Mouse (Mus musculus) embryo, embryonic 11.5 days (tissue): ENCODE measurements around the gene Fdx1.

Experiments used
- DNase-seq: peaks from one replicate; pipeline ENCODE4 v3.0.0-alpha.2; 2012; ENCODE audit warnings: low read depth, low spot score

The Fdx1 gene

DNA sequence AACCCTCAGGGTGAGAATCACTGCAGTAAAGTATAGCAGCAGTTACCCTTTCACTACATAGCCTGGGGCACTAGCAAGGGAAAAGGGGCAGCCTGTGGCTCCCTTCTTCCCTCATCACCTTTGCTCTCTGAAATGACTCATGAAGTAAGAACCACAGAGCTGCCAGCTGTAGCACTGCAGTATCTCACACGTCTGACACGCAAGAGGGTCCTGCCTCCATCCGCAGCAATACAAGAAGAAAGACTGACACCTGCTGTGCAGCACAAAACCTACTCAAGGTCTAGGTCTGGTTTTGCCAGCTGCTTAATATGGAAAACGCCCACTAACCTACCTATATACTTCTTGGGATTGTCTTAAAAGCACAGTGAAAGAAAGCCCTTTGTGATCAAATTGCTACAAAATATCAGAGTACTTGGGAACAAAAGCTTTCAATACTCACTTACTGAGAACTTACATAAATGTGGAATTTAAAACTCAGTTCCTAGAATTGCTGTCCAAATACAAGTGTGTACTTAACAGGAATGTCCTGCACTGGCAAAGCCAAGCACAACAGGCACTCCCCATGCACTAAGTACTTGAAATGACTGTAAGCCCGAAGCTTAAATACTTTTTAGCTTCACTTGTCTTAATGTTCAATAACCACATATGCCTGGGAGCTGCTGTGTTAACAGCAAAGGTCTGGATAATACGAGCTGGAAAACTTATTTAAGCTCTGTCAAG is 2.0 kb downstream of the Fdx1 start:
- DNase-seq, result no peak

- DNase-seq, result no peak
These were observed 3.0 kb downstream of the Fdx1 start for GRCm38 (mm10) chr9:51960331-51960730.

GRCm38 (mm10) chr9:51958981-51959380 is 4.4 kb downstream of the Fdx1 start:
- no peak for DNase-seq

GRCm38 (mm10) chr9:51957025-51957424 is 6.3 kb downstream of the Fdx1 start:
- DNase-seq, result no peak

- no peak for DNase-seq
These were observed 6.9 kb downstream of the Fdx1 start for GRCm38 (mm10) chr9:51956484-51956883.

GRCm38 (mm10) chr9:51951337-51951736 is 12.0 kb downstream of the Fdx1 start:
- DNase-seq, result no peak

DNA sequence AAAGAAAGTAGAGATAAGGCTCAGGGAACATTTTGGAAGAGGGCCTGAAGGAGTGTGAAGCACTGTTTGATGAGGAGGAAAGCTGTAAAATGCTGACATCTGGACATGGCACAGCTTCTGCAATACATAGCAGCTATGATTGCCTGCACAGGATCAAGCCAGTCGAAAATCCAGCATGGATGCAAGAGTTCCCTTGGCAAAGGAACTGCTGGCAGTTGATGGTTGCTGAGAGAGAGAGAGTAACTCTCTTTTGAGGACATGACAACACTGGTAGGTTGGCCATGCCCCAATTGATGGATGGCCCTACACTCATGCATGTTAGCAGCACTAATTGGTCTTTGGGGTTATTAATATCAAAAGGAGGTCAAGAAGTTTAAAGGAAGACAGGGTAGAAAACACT is 12.7 kb downstream of the Fdx1 start:
- DNase-seq, result no peak

- no peak for DNase-seq
These were observed 13.1 kb downstream of the Fdx1 start for GRCm38 (mm10) chr9:51950225-51950624.

DNA sequence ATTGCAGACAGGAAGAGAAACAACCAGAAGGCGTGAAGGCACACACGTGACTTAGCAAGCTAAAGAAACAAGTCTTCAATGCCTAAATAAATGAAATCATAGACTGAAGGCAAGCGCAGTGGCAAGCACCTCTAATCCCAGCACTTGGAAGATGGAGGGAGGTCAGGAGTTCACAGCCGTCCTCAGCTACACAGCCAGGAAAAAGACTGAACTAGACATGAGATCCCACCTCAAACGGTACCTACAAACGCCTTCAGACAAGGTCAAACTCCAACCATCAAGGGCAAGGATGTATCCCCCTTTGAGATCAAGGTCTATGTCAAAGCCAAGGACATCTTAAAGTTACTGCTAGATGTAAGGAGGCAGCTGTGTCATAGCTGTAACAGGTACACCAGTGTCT is 19.4 kb downstream of the Fdx1 start:
- DNase-seq, result no peak

DNA sequence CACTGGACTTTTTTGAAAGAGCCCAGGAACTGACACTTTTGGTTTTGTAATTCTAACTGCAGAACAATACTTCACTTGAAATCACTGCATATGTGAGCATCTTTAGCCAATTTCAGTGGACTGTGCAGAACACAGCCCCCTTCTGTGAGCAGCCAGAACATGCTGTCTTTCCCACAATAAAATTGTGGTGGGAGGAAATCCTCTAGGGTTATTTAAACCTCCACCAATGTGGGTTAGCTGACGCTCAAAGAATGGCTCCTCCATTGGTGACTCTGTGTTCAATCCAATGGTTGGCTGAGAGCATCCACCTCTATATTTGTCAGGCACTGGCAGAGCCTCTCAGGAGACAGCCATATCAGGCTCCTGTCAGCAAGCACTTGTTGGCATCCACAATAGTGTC is 28.7 kb downstream of the Fdx1 start:
- DNase-seq, result no peak

GRCm38 (mm10) chr9:51931997-51932396 is 31.4 kb downstream of the Fdx1 start:
- no peak for DNase-seq

- DNase-seq, result no peak
These were observed 32.2 kb downstream of the Fdx1 start for GRCm38 (mm10) chr9:51931054-51931690.

- no peak for DNase-seq
These were observed 33.4 kb downstream of the Fdx1 start for GRCm38 (mm10) chr9:51929972-51930371.

DNA sequence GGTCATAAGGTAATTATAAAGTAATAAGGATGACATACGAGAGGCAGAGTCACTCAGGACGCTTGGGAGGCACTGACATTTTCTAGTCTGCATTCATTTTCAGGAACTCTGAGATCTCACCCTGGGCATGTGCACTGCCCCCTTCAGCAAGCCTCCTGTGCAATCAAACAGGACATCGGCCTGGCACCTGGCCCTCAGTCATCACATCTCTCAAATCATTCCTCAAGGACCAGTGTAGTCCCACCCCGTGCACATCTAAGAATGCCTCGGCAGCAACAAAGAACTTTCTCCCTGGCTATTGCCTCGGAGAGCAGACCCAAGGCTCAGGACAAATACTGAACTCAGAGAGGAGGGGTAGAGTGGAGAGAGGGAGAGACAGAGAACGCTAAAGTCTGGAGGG is 34.7 kb downstream of the Fdx1 start:
- DNase-seq, result no peak

DNA sequence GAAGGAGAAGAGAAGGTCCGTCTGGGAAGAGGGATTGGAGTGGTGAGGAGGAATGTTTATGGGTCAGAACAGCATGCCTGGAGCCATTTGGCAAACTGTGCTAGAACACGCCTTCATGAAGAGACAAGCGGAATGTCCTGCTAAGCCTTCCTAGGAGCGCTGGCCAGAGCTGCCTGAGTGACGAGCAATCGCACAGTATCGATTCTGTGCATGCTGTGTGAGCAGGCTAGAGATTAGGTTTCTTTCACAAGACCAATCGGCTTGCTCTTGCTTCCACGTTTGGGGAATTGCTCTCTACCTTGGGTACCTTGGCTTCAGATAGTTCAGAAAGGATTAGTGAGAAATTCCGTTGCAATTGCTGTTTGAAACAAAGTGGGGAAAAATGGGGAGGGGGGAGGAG is 35.2 kb downstream of the Fdx1 start:
- peak; percentile 11 for DNase-seq

GRCm38 (mm10) chr9:51927680-51928079 is 35.7 kb downstream of the Fdx1 start:
- peak; percentile 13 for DNase-seq

DNA sequence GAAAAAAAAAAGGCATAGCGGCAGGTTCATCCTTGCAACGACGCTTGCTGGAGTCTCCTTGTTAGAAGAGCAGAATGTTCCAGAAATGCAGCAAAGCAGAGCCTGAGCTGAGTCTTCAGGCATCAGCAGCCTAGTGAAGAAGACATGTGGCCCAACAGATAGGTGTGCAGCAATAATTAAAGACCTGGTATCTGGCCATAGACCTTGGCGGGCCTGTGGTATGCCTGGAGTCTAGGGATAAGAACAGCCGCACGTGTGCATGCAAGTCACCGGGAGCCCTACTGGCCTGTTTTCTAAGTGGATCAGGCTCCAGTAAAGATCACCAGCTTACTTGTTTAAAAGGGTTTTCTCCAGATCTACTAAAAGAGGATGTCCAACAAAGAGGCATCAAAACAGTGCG is 36.7 kb downstream of the Fdx1 start:
- no peak for DNase-seq

GRCm38 (mm10) chr9:51924551-51925081 is 38.7 kb downstream of the Fdx1 start:
- no peak for DNase-seq

DNA sequence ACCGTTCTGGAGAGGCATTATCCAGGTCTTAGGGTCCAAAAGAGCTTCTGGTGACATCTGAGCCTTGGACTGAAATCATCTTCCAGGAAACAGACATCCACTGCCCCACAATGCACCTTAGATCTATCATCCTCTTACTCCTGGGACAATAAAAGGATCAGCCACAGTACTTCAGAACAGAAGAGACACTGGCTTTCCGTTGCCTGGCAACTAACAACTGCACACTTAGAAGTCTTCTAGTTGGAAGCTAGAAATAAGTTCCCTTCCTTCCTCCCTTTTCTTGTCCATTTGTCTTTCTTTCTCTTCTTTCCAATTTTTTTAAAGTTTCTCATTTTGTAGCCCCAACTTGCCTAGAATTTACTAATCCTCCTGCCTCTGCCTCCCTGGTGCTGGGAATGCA is 40.6 kb downstream of the Fdx1 start:
- no peak for DNase-seq

GRCm38 (mm10) chr9:51915580-51915979 is 47.8 kb downstream of the Fdx1 start:
- DNase-seq, result no peak

DNA sequence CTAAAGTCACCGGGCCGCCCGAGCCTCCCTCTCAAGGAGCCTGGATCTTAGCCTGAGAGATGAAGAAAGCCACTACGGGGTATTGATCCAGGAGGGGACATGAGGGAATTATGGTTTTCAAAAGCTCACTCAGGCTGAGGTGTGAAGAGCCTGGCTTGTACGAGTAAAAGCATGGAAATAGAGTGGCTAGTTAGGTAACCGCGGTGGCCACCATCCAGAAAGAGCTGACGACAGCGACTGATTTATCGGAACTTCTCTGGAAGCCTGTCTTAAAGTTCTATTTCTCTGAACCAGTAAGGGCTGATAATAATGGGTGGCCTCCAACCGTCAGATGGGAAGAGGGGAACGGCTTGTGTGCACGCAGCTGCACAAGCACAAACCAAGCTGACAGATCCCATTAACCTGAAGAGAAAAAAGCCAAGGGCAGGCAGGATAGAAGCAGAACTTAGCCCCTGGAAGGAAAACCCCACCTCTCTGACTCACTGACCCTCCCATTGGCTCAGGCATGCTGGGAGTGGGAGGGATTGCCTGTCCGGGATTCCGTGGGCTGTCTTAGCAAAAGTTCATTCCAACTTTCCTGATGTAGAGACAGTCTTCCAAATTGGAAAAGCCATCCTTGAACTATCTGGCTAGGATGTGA is 48.8 kb downstream of the Fdx1 start:
- DNase-seq, result no peak

GRCm38 (mm10) chr9:51908838-51909237 is 54.5 kb downstream of the Fdx1 start:
- DNase-seq, result peak; percentile 69

GRCm38 (mm10) chr9:51908255-51908654 is 55.1 kb downstream of the Fdx1 start:
- DNase-seq, result no peak
